Mouse (Mus musculus): ENCODE measurements around the gene Rgcc. TPM values are rescaled to one million over a fixed set of nuclear protein-coding genes. Genes with fewer than 3 reads are reported as not detected.

The Rgcc gene
- polyA plus RNA-seq (2017; shearing (Covaris generic)), result 349 TPM

GRCm38 (mm10) chr14:79301466-79301875 lies at the start of gene Rgcc:
Gene Rgcc, minus strand, starts transcription at chr14:79301645.

Other genes starting within 250 kb of the Rgcc start
- not detected for gene Zfp957, start 54.3 kb downstream of the Rgcc start, polyA plus RNA-seq (2017; shearing (Covaris generic))
- gene Naa16, start 89.1 kb upstream of the Rgcc start, polyA plus RNA-seq (2017; shearing (Covaris generic)), result 50.3 TPM
- gene Mtrf1, start 96.1 kb upstream of the Rgcc start, polyA plus RNA-seq (2017; shearing (Covaris generic)), result 2.7 TPM
- gene Kbtbd7, start 124.9 kb upstream of the Rgcc start, polyA plus RNA-seq (2017; shearing (Covaris generic)), result 2.6 TPM
- gene Kbtbd6, start 150.2 kb upstream of the Rgcc start, polyA plus RNA-seq (2017; shearing (Covaris generic)), result 0.20 TPM
- gene Elf1, start 179.5 kb upstream of the Rgcc start, polyA plus RNA-seq (2017; shearing (Covaris generic)), result 494 TPM
- gene Wbp4, start 179.9 kb upstream of the Rgcc start, polyA plus RNA-seq (2017; shearing (Covaris generic)), result 43.5 TPM

Measured in naive thymus-derived CD4-positive, alpha-beta T cell, adult 5 months (primary cell).